Mouse (Mus musculus): ENCODE measurements around the gene Apol7c. TPM values are rescaled to one million over a fixed set of nuclear protein-coding genes. Genes with fewer than 3 reads are reported as not detected.
A peak's percentile ranks its signal among the peaks of the same experiment; 100 is the strongest.
"Not testable (repeated sequence)": the region's sequence is repeated elsewhere in the genome, so short reads cannot be mapped to it uniquely, and the experiment has no call there.

The Apol7c gene
- polyA plus RNA-seq (2015; fragmentation: Nextera tagmentation; extraction: Ambion mirVana) = 0.16 TPM in 1 of 2 replicates, not detected in the other

- H3K4me2 ChIP-seq = no peak within 1 kb of the TSS
These were observed at the start of gene Apol7c for GRCm38 (mm10) chr15:77533216-77533615. Apol7c (minus strand) TSS chr15:77533316.

GRCm38 (mm10) chr15:77581681-77582080 lies 48.6 kb upstream of the Apol7c start:
- H3K27me3 ChIP-seq (replicated peaks) = no peaks in the 10 kb centered on the region
- no peak overlapping the region for H3K9ac ChIP-seq
- H3K4me1 ChIP-seq = peaks cover 8% of the 10 kb centered on the region
- 30% methylated on average over 1 of the region's 1 CpGs for WGBS
- H3K9me3 ChIP-seq = peaks cover 8% of the 10 kb centered on the region
- peak overlapping the region; percentile 63 for H3K27ac ChIP-seq (replicated peaks)
- no peaks in the 10 kb centered on the region for H3K36me3 ChIP-seq
- H3K4me2 ChIP-seq = no peak overlapping the region
- peak; percentile 63 for ATAC-seq (ENCODE audit: extremely low read depth, insufficient number of reproducible peaks, low FRiP score, low TSS enrichment)
- no peak overlapping the region for H3K4me3 ChIP-seq

More at GRCm38 (mm10) chr15:77533216-77533615, at the start of gene Apol7c:
- Histone ChIP-seq H3K4me1 (no peaks in the 10 kb centered on the region), H3K9me3 (no peaks in the 10 kb centered on the region), H3K27ac (replicated peaks) (no peak within 1 kb of the TSS), H3K27me3 (replicated peaks) (no peaks in the 10 kb centered on the region), H3K9ac (no peak within 1 kb of the TSS), H3K36me3 (no peaks in the 10 kb centered on the region), H3K4me3 (no peak within 1 kb of the TSS)
- no peak for ATAC-seq (ENCODE audit: extremely low read depth, insufficient number of reproducible peaks, low FRiP score, low TSS enrichment)

GRCm38 (mm10) chr15:77579311-77579710 lies 46.2 kb upstream of the Apol7c start:
- 74% methylated on average over 4 of the region's 4 CpGs for WGBS

GRCm38 (mm10) chr15:77578801-77579200 lies 45.7 kb upstream of the Apol7c start:
- WGBS = 80% methylated on average over 2 of the region's 2 CpGs

More at GRCm38 (mm10) chr15:77579311-77579710, 46.2 kb upstream of the Apol7c start:
- Histone ChIP-seq H3K4me1 (peaks cover 8% of the 10 kb centered on the region), H3K9me3 (peaks cover 8% of the 10 kb centered on the region), H3K36me3 (no peaks in the 10 kb centered on the region), H3K4me3 (no peak overlapping the region), H3K27me3 (replicated peaks) (no peaks in the 10 kb centered on the region), H3K4me2 (no peak overlapping the region), H3K27ac (replicated peaks) (no peak overlapping the region), H3K9ac (no peak overlapping the region)
- ATAC-seq (ENCODE audit: extremely low read depth, insufficient number of reproducible peaks, low FRiP score, low TSS enrichment) = no peak

GRCm38 (mm10) chr15:77563219-77563618 lies 30.1 kb upstream of the Apol7c start:
- no peaks in the 10 kb centered on the region for H3K27me3 ChIP-seq (replicated peaks)
- ATAC-seq (ENCODE audit: extremely low read depth, insufficient number of reproducible peaks, low FRiP score, low TSS enrichment) = no peak
- H3K9ac ChIP-seq = no peak overlapping the region
- no peaks in the 10 kb centered on the region for H3K36me3 ChIP-seq
- no peaks in the 10 kb centered on the region for H3K9me3 ChIP-seq
- H3K4me3 ChIP-seq = no peak overlapping the region
- no peak overlapping the region for H3K4me2 ChIP-seq
- no peak overlapping the region for H3K27ac ChIP-seq (replicated peaks)
- no peaks in the 10 kb centered on the region for H3K4me1 ChIP-seq

More at GRCm38 (mm10) chr15:77578801-77579200, 45.7 kb upstream of the Apol7c start:
- Histone ChIP-seq H3K27me3 (replicated peaks) (no peaks in the 10 kb centered on the region), H3K27ac (replicated peaks) (no peak overlapping the region), H3K4me3 (no peak overlapping the region), H3K4me1 (peaks cover 8% of the 10 kb centered on the region), H3K9ac (no peak overlapping the region), H3K9me3 (peaks cover 6% of the 10 kb centered on the region), H3K36me3 (no peaks in the 10 kb centered on the region), H3K4me2 (no peak overlapping the region)
- no peak for ATAC-seq (ENCODE audit: extremely low read depth, insufficient number of reproducible peaks, low FRiP score, low TSS enrichment)

- no peaks in the 10 kb centered on the region for H3K9me3 ChIP-seq
- H3K27me3 ChIP-seq (replicated peaks) = no peaks in the 10 kb centered on the region
- H3K36me3 ChIP-seq = no peaks in the 10 kb centered on the region
- no peak within 1 kb of the TSS for H3K4me2 ChIP-seq
- no peak within 1 kb of the TSS for H3K4me3 ChIP-seq
- ATAC-seq (ENCODE audit: extremely low read depth, insufficient number of reproducible peaks, low FRiP score, low TSS enrichment) = no peak
- H3K27ac ChIP-seq (replicated peaks) = no peak within 1 kb of the TSS
- H3K4me1 ChIP-seq = no peaks in the 10 kb centered on the region
- no peak within 1 kb of the TSS for H3K9ac ChIP-seq
These were observed 28.7 kb upstream of the Apol7c start, which contains the start of gene 1700025B11Rik for GRCm38 (mm10) chr15:77561792-77562191. 1700025B11Rik (minus strand) TSS chr15:77561892.

GRCm38 (mm10) chr15:77539221-77539620 lies 6.1 kb upstream of the Apol7c start:
- not testable (repeated sequence) for H3K36me3 ChIP-seq; H3K9me3 ChIP-seq; H3K27me3 ChIP-seq (replicated peaks); ATAC-seq (ENCODE audit: extremely low read depth, insufficient number of reproducible peaks, low FRiP score, low TSS enrichment); H3K27ac ChIP-seq (replicated peaks); H3K9ac ChIP-seq; H3K4me2 ChIP-seq; H3K4me3 ChIP-seq; H3K4me1 ChIP-seq
- 24% methylated on average over 1 of the region's 1 CpGs for WGBS

- ATAC-seq (ENCODE audit: extremely low read depth, insufficient number of reproducible peaks, low FRiP score, low TSS enrichment); H3K9ac ChIP-seq: not testable (repeated sequence)
These were observed 9.8 kb downstream of the Apol7c start for GRCm38 (mm10) chr15:77523186-77523843.

GRCm38 (mm10) chr15:77520596-77520995 lies 12.5 kb downstream of the Apol7c start:
- H3K4me2 ChIP-seq; H3K4me1 ChIP-seq; H3K36me3 ChIP-seq; H3K9me3 ChIP-seq; ATAC-seq (ENCODE audit: extremely low read depth, insufficient number of reproducible peaks, low FRiP score, low TSS enrichment); H3K27ac ChIP-seq (replicated peaks); H3K4me3 ChIP-seq; H3K9ac ChIP-seq; H3K27me3 ChIP-seq (replicated peaks): not testable (repeated sequence)
- WGBS = 70% methylated on average over 4 of the region's 4 CpGs

More at GRCm38 (mm10) chr15:77523186-77523843, 9.8 kb downstream of the Apol7c start:
- H3K27ac ChIP-seq (replicated peaks); H3K4me1 ChIP-seq; H3K4me2 ChIP-seq; H3K9me3 ChIP-seq; H3K27me3 ChIP-seq (replicated peaks); H3K36me3 ChIP-seq; H3K4me3 ChIP-seq: not testable (repeated sequence)
- WGBS = 16% methylated on average over 6 of the region's 6 CpGs

GRCm38 (mm10) chr15:77507966-77508365 lies 25.1 kb downstream of the Apol7c start, which contains the start of gene Apol11a:
Apol11a (plus strand) TSS chr15:77508271.
- H3K4me2 ChIP-seq; H3K27me3 ChIP-seq (replicated peaks); H3K9me3 ChIP-seq; H3K27ac ChIP-seq (replicated peaks); H3K4me1 ChIP-seq; H3K36me3 ChIP-seq; H3K9ac ChIP-seq; ATAC-seq (ENCODE audit: extremely low read depth, insufficient number of reproducible peaks, low FRiP score, low TSS enrichment); H3K4me3 ChIP-seq: not testable (repeated sequence)

- not testable (repeated sequence) for H3K27ac ChIP-seq (replicated peaks); ATAC-seq (ENCODE audit: extremely low read depth, insufficient number of reproducible peaks, low FRiP score, low TSS enrichment); H3K9me3 ChIP-seq; H3K27me3 ChIP-seq (replicated peaks); H3K9ac ChIP-seq; H3K4me1 ChIP-seq; H3K4me2 ChIP-seq; H3K4me3 ChIP-seq; H3K36me3 ChIP-seq
- 55% methylated on average over 1 of the region's 1 CpGs for WGBS
These were observed 38.4 kb downstream of the Apol7c start for GRCm38 (mm10) chr15:77494694-77495093.

- not testable (repeated sequence) for H3K9me3 ChIP-seq; H3K27me3 ChIP-seq (replicated peaks); ATAC-seq (ENCODE audit: extremely low read depth, insufficient number of reproducible peaks, low FRiP score, low TSS enrichment); H3K36me3 ChIP-seq; H3K4me3 ChIP-seq; H3K4me2 ChIP-seq; H3K27ac ChIP-seq (replicated peaks); H3K4me1 ChIP-seq; H3K9ac ChIP-seq
- no CpG with 5 or more reads among the region's 1 CpGs for WGBS
These were observed 39.9 kb downstream of the Apol7c start for GRCm38 (mm10) chr15:77493181-77493580.

Measured in heart, embryonic 13.5 days (tissue).